Mouse (Mus musculus): ENCODE measurements around the gene Tspan9. TPM values are rescaled to one million over a fixed set of nuclear protein-coding genes. Genes with fewer than 3 reads are reported as not detected.

Gene Tspan9
- total RNA-seq, 2 experiments from 2014 or later, result 34.7 to 39.3 TPM

- intact Hi-C loops (cut with DNase I), result no loop called here
- no peak for DNase-seq
Observed at GRCm38 (mm10) chr6:128043486-128043885, 99.9 kb downstream of the Tspan9 start.

GRCm38 (mm10) chr6:128041836-128042235 lies 101.6 kb downstream of the Tspan9 start:
- intact Hi-C loops (cut with DNase I), result no loop called here
- no peak for DNase-seq

GRCm38 (mm10) chr6:128039077-128039766 lies 104.2 kb downstream of the Tspan9 start:
- DNase-seq, result no peak
- intact Hi-C loops (cut with DNase I), result no loop called here

GRCm38 (mm10) chr6:128038568-128038967 lies 104.8 kb downstream of the Tspan9 start:
- intact Hi-C loops (cut with DNase I), result no loop called here
- no peak for DNase-seq

- intact Hi-C loops (cut with DNase I), result no loop called here
- DNase-seq, result no peak
Observed at GRCm38 (mm10) chr6:128036597-128036996, 106.8 kb downstream of the Tspan9 start.

- DNase-seq, result no peak
- intact Hi-C loops (cut with DNase I), result no loop called here
Observed at GRCm38 (mm10) chr6:128035930-128036309, 107.5 kb downstream of the Tspan9 start.

GRCm38 (mm10) chr6:128035250-128035929 lies 108.0 kb downstream of the Tspan9 start:
- intact Hi-C loops (cut with DNase I), result no loop called here
- DNase-seq, result no peak

- intact Hi-C loops (cut with DNase I), result no loop called here
- DNase-seq, result peak; percentile 27 to 38
Observed at GRCm38 (mm10) chr6:128034317-128035249, 108.8 kb downstream of the Tspan9 start.

GRCm38 (mm10) chr6:128033868-128034250 lies 109.5 kb downstream of the Tspan9 start:
- DNase-seq, result no peak
- intact Hi-C loops (cut with DNase I), result loop anchor here (2.0 kb wide), 1 partner anchor 57 kb away; no protein-coding TSS in a partner anchor

- DNase-seq, result peak; percentile 40 to 49
- intact Hi-C loops (cut with DNase I), result loop anchor here (2.0 kb wide), 1 partner anchor 57 kb away; no protein-coding TSS in a partner anchor
Observed at GRCm38 (mm10) chr6:128033172-128033867, 110.1 kb downstream of the Tspan9 start.

- intact Hi-C loops (cut with DNase I), result loop anchor here (2.0 kb wide), 1 partner anchor 58 kb away; no protein-coding TSS in a partner anchor
- peak; percentile 75 to 79 for DNase-seq
Observed at GRCm38 (mm10) chr6:128032252-128033171, 110.9 kb downstream of the Tspan9 start.

- intact Hi-C loops (cut with DNase I), result loop anchor here (2.0 kb wide), 1 partner anchor 115 kb away; no protein-coding TSS in a partner anchor
- no peak for DNase-seq
Observed at GRCm38 (mm10) chr6:128031584-128031983, 111.8 kb downstream of the Tspan9 start.

- intact Hi-C loops (cut with DNase I), result loop anchor here (2.0 kb wide), 1 partner anchor 116 kb away; no protein-coding TSS in a partner anchor
- DNase-seq, result peak in 1 of 2 experiments; percentile 34
Observed at GRCm38 (mm10) chr6:128031096-128031495, 112.3 kb downstream of the Tspan9 start.

- intact Hi-C loops (cut with DNase I), result loop anchor here (2.0 kb wide), 1 partner anchor 116 kb away; no protein-coding TSS in a partner anchor
Observed at GRCm38 (mm10) chr6:128030475-128030874, 112.9 kb downstream of the Tspan9 start.

GRCm38 (mm10) chr6:128029517-128030348 lies 113.7 kb downstream of the Tspan9 start:
- no peak for DNase-seq
- intact Hi-C loops (cut with DNase I), result loop anchor here (2.0 to 5.0 kb wide), 3 partner anchors 37 to 117 kb away; no protein-coding TSS in a partner anchor

More at GRCm38 (mm10) chr6:128030475-128030874, 112.9 kb downstream of the Tspan9 start:
- DNase-seq, result no peak

GRCm38 (mm10) chr6:128028116-128028940 lies 115.1 kb downstream of the Tspan9 start:
- DNase-seq, result no peak
- intact Hi-C loops (cut with DNase I), result loop anchor here (5.0 kb wide), 2 partner anchors 36 to 56 kb away; no protein-coding TSS in a partner anchor

GRCm38 (mm10) chr6:128025997-128026396 lies 117.4 kb downstream of the Tspan9 start:
- intact Hi-C loops (cut with DNase I), result loop anchor here (5.0 kb wide), 2 partner anchors 34 to 54 kb away; no protein-coding TSS in a partner anchor
- no peak for DNase-seq

Measured in gastrocnemius, postnatal 36 days (tissue).